Mouse (Mus musculus): ENCODE results near the gene Nlrp3.

GRCm38 (mm10) chr11:59611646-59612045 is 70.3 kb downstream of the Nlrp3 start:
- no peak for TF ChIP-seq CTCF (IDR thresholded peaks at IDR 0.05; ENCODE audit: extremely low read depth, insufficient read depth, insufficient read length, insufficient replicate concordance)
- TF ChIP-seq POLR2A (IDR thresholded peaks at IDR 0.05; ENCODE audit: low read depth, low read length), result no peak

Data from spleen, adult 2 months (tissue).